Mouse (Mus musculus): Measurements from ENCODE around the gene Tmem163. TPM values are rescaled to one million over a fixed set of nuclear protein-coding genes. Genes with fewer than 3 reads are reported as not detected.

The Tmem163 gene
- polyA plus RNA-seq, 1 experiment: not detected

DNA sequence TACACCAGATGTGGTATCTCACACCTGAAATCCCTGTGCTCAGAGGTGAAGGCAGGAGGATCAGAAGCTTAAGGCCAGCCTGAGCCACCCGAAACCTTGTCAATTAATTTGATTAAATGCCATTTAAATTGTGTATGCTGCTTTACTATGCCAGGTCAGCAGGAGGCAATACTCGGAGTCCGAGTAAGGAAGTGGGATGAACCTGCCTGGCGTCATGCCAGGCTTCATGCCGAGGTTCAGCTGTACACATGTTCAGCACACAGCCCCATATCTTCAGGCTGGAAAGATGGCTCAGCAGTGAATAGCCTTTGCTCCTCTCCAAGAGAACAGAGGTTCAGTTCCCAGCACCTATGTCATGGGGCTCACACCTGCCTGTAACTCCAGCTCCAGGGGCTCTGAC lies 142.9 kb downstream of the Tmem163 start:
- Histone ChIP-seq H3K36me3 (ENCODE audit: control insufficient read depth, insufficient read depth) (no peaks in the 10 kb centered on the region), H3ac (ENCODE audit: control insufficient read depth, insufficient read length) (no peak overlapping the region), H3K79me2 (ENCODE audit: control insufficient read depth, insufficient read depth) (no peaks in the 10 kb centered on the region), H3K27me3 (ENCODE audit: control insufficient read depth, insufficient read depth, insufficient read length) (no peaks in the 10 kb centered on the region), H3K4me3 (no peak overlapping the region), H3K4me2 (ENCODE audit: low read depth) (no peak overlapping the region)
- TF ChIP-seq SRF (IDR thresholded peaks at IDR 0.05; ENCODE audit: control insufficient read depth, insufficient read length, low read depth): no peak
- no peak for TF ChIP-seq REST (IDR thresholded peaks at IDR 0.05; ENCODE audit: insufficient read depth, insufficient read length)
- no peak for TF ChIP-seq MYOG (IDR thresholded peaks at IDR 0.05; ENCODE audit: control insufficient read depth in 1 of 3, insufficient read depth in 1 of 3, insufficient read length in 2 of 3, low read depth in 2 of 3)
- no peak for TF ChIP-seq USF1 (IDR thresholded peaks at IDR 0.05; ENCODE audit: low read depth)
- no peak for TF ChIP-seq CEBPB (IDR thresholded peaks at IDR 0.05; ENCODE audit: insufficient read depth, poor library complexity, severe bottlenecking)
- TF ChIP-seq MYOD1 (IDR thresholded peaks at IDR 0.05; ENCODE audit: control insufficient read depth in 1 of 3, insufficient read length in 2 of 3, low read depth in 2 of 3): no peak
- TF ChIP-seq E2F4 (IDR thresholded peaks at IDR 0.05; ENCODE audit: insufficient read depth): no peak

DNA sequence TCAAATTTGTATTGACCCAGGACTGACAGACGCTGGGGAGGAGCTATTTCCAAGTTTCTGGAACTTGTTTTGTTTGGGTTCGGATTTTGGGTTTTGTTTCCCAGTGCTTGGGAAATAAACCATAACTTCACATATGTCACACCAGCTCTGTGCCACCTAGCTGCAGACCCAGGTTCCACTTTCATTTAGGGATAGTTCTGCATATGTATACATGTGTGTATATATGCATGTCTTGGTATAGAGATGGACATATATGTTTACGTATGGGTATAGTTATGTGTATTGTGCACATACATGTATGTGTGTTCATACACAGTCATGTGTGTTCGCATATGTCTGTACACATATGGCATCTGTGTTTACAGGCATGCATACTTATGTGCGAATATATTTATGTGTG lies 147.6 kb downstream of the Tmem163 start:
- H3K4me2 ChIP-seq (ENCODE audit: low read depth): no peak overlapping the region
- H3K36me3 ChIP-seq (ENCODE audit: control insufficient read depth, insufficient read depth): no peaks in the 10 kb centered on the region
- no peak overlapping the region for H3ac ChIP-seq (ENCODE audit: control insufficient read depth, insufficient read length)
- peaks cover 4% of the 10 kb centered on the region for H3K27me3 ChIP-seq (ENCODE audit: control insufficient read depth, insufficient read depth, insufficient read length)
- no peak for TF ChIP-seq REST (IDR thresholded peaks at IDR 0.05; ENCODE audit: insufficient read depth, insufficient read length)
- no peak for TF ChIP-seq MYOG (IDR thresholded peaks at IDR 0.05; ENCODE audit: control insufficient read depth in 1 of 3, insufficient read depth in 1 of 3, insufficient read length in 2 of 3, low read depth in 2 of 3)
- no peak for TF ChIP-seq POLR2AphosphoS2 (IDR thresholded peaks at IDR 0.05; ENCODE audit: insufficient read length, low read depth)
- no peak for TF ChIP-seq MYOD1 (IDR thresholded peaks at IDR 0.05; ENCODE audit: control insufficient read depth in 1 of 3, insufficient read length in 2 of 3, low read depth in 2 of 3)
- no peak for TF ChIP-seq TCF3 (IDR thresholded peaks at IDR 0.05; ENCODE audit: insufficient read length, low read depth)
- no peak for TF ChIP-seq USF1 (IDR thresholded peaks at IDR 0.05; ENCODE audit: low read depth)
- TF ChIP-seq E2F4 (IDR thresholded peaks at IDR 0.05; ENCODE audit: insufficient read depth): no peak
- no peak for TF ChIP-seq POLR2A (IDR thresholded peaks at IDR 0.05; ENCODE audit: insufficient read length, low read depth)
- no peak for TF ChIP-seq MAX (IDR thresholded peaks at IDR 0.05; ENCODE audit: low read depth)
- no peak for TF ChIP-seq TCF12 (IDR thresholded peaks at IDR 0.05; ENCODE audit: insufficient read depth, poor library complexity, severe bottlenecking)
- TF ChIP-seq CEBPB (IDR thresholded peaks at IDR 0.05; ENCODE audit: insufficient read depth, poor library complexity, severe bottlenecking): no peak
- TF ChIP-seq SRF (IDR thresholded peaks at IDR 0.05; ENCODE audit: control insufficient read depth, insufficient read length, low read depth): no peak
- H3K4me3 ChIP-seq: no peak overlapping the region
- H3K79me2 ChIP-seq (ENCODE audit: control insufficient read depth, insufficient read depth): no peaks in the 10 kb centered on the region

GRCm38 (mm10) chr1:127530849-127531580 lies 148.3 kb downstream of the Tmem163 start:
- H3K4me3 ChIP-seq: no peak overlapping the region
- H3K79me2 ChIP-seq (ENCODE audit: control insufficient read depth, insufficient read depth): no peaks in the 10 kb centered on the region
- no peaks in the 10 kb centered on the region for H3K36me3 ChIP-seq (ENCODE audit: control insufficient read depth, insufficient read depth)
- H3K4me2 ChIP-seq (ENCODE audit: low read depth): no peak overlapping the region
- peaks cover 4% of the 10 kb centered on the region for H3K27me3 ChIP-seq (ENCODE audit: control insufficient read depth, insufficient read depth, insufficient read length)
- H3ac ChIP-seq (ENCODE audit: control insufficient read depth, insufficient read length): no peak overlapping the region
- no peak for TF ChIP-seq USF1 (IDR thresholded peaks at IDR 0.05; ENCODE audit: low read depth)
- TF ChIP-seq POLR2A (IDR thresholded peaks at IDR 0.05; ENCODE audit: insufficient read length, low read depth): no peak

DNA sequence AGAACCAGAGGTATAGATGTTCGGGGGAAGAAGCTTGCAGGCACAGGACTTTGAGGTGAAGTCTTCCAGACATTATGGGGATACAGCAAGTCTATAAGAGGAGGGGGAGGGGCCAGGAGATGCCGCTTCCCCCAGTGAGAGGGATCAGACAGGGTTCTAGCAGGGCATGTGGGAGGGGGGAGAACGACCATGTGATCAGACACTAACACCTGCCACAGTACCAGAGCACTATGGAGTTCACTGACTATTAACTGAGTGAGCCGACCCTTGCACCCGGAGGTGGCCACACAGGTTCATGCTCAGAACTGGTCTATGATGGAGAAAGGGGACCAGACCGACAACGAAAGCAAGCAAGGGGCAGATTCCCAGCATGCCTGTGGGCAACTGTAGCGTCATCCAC lies 156.0 kb downstream of the Tmem163 start:
- Histone ChIP-seq H3K4me2 (ENCODE audit: low read depth) (no peak overlapping the region), H3K4me3 (no peak overlapping the region), H3K36me3 (ENCODE audit: control insufficient read depth, insufficient read depth) (no peaks in the 10 kb centered on the region), H3ac (ENCODE audit: control insufficient read depth, insufficient read length) (no peak overlapping the region), H3K79me2 (ENCODE audit: control insufficient read depth, insufficient read depth) (no peaks in the 10 kb centered on the region), H3K27me3 (ENCODE audit: control insufficient read depth, insufficient read depth, insufficient read length) (no peaks in the 10 kb centered on the region)
- TF ChIP-seq MYOD1 (IDR thresholded peaks at IDR 0.05; ENCODE audit: control insufficient read depth in 1 of 3, insufficient read length in 2 of 3, low read depth in 2 of 3) (no peak), POLR2AphosphoS2 (IDR thresholded peaks at IDR 0.05; ENCODE audit: insufficient read length, low read depth) (no peak), TCF3 (IDR thresholded peaks at IDR 0.05; ENCODE audit: insufficient read length, low read depth) (no peak), MAX (IDR thresholded peaks at IDR 0.05; ENCODE audit: low read depth) (no peak)

DNA sequence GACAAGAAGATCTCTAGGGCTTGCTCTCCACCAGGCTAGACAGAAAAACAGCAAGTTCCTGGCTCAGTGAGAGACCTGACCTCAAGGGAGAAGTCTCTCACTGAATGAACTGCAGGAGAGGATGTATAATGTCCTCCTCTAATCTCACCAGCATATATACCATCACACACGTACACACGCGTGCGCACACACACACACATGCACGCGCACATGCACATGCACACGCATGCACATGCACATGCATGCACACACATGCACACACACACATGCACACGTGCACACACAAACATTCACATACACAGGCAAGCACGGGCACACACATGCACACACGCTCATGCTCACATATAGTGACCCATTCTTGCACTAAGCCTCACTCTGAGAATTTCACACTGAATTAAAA lies 164.5 kb downstream of the Tmem163 start:
- TF ChIP-seq E2F4 (IDR thresholded peaks at IDR 0.05; ENCODE audit: insufficient read depth) (no peak), CEBPB (IDR thresholded peaks at IDR 0.05; ENCODE audit: insufficient read depth, poor library complexity, severe bottlenecking) (no peak), MAX (IDR thresholded peaks at IDR 0.05; ENCODE audit: low read depth) (no peak), MYOG (IDR thresholded peaks at IDR 0.05; ENCODE audit: control insufficient read depth in 1 of 3, insufficient read depth in 1 of 3, insufficient read length in 2 of 3, low read depth in 2 of 3) (no peak), MYOD1 (IDR thresholded peaks at IDR 0.05; ENCODE audit: control insufficient read depth in 1 of 3, insufficient read length in 2 of 3, low read depth in 2 of 3) (no peak), SRF (IDR thresholded peaks at IDR 0.05; ENCODE audit: control insufficient read depth, insufficient read length, low read depth) (no peak), TCF12 (IDR thresholded peaks at IDR 0.05; ENCODE audit: insufficient read depth, poor library complexity, severe bottlenecking) (no peak), POLR2A (IDR thresholded peaks at IDR 0.05; ENCODE audit: insufficient read length, low read depth) (no peak), POLR2AphosphoS2 (IDR thresholded peaks at IDR 0.05; ENCODE audit: insufficient read length, low read depth) (no peak), USF1 (IDR thresholded peaks at IDR 0.05; ENCODE audit: low read depth) (no peak), REST (IDR thresholded peaks at IDR 0.05; ENCODE audit: insufficient read depth, insufficient read length) (no peak), TCF3 (IDR thresholded peaks at IDR 0.05; ENCODE audit: insufficient read length, low read depth) (no peak)
- Histone ChIP-seq H3K4me3 (no peak overlapping the region), H3ac (ENCODE audit: control insufficient read depth, insufficient read length) (no peak overlapping the region)

More for the DNA sequence above, 164.5 kb downstream of the Tmem163 start:
- no peaks in the 10 kb centered on the region for H3K79me2 ChIP-seq (ENCODE audit: control insufficient read depth, insufficient read depth)
- no peaks in the 10 kb centered on the region for H3K36me3 ChIP-seq (ENCODE audit: control insufficient read depth, insufficient read depth)
- H3K4me2 ChIP-seq (ENCODE audit: low read depth): no peak overlapping the region
- no peaks in the 10 kb centered on the region for H3K27me3 ChIP-seq (ENCODE audit: control insufficient read depth, insufficient read depth, insufficient read length)
